Mouse (Mus musculus) right cerebral cortex, postnatal 25 days (tissue): Measurements from ENCODE around the gene Hist2h2ab.
"Not testable (repeated sequence)": the region's sequence is repeated elsewhere in the genome, so short reads cannot be mapped to it uniquely, and the experiment has no call there.

Source experiments
- DNase-seq: peaks from one replicate; pipeline ENCODE4 v3.0.0; 2022

The Hist2h2ab gene

GRCm38 (mm10) chr3:96262979-96263550 is 43.4 kb downstream of the Hist2h2ab start, which contains the start of gene Hist2h4:
Hist2h4 (minus strand) TSS chr3:96263311.
- DNase-seq = peak; percentile 95

DNA sequence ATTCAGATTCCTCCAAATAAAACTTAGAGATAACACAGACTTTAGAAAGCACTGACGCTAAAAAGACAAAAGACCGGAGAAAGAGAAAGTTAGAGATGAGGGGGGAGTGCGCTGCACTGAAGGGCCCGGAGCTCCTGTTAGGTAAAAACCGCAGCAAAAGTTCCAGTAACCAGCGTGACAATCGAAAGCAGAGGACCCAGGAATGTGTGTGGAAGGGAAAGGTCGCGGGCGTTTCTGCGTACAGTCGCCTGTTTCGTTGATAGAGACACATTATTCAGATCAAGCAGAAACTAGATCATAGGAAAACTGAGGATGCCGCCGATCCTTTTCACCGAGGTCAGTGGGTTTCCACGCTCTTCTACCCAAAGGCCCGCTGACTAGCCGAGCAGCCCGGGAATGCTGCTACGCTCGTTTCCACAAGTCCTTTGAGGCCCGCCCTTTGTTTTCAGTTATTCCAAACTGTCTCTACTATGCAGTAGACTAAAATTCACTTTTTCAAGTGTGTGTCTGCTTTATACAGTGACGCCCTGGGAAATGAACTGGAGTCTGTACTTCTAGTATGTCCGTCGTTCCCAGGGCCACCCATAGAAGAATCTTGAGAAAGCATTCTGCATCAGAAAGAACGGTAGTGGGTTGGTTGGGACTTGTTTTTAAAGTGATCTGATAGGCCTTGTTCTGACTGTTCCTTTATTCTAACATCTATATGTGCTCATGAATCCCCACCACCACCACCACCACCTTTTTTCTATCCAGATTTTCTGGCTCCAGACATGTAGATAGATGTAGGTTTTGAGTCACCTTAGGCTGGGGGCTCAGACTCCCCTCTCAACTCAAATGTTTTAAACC is 44.1 kb downstream of the Hist2h2ab start:
- DNase-seq = peak; percentile 55

DNA sequence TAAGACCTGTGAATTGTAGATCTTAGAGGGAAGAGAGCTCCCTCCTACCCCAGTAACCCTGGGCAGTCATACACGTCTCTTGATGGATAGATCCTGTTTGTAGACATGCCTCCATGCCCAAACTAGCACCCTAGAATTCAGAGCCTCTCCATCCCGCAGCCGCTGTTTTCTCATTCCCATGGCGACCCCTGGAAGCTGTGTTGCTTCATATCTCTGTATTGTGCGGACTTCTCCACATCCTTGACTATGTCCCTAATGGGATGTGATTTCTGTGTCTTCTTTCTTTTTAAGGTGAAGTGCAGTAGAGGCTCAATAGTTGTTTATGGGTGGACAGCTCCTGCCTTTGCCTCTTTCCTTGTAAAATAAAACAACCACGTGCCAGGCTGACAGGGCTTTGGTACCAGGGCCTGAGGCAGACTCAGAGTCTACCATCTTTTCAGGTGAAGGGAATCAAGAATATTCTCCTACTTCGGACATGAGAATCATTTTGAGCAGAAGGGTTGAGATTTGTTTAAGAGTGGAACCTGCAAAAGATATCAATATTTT is 44.8 kb downstream of the Hist2h2ab start:
- DNase-seq = no peak

GRCm38 (mm10) chr3:96266132-96266710 is 46.6 kb downstream of the Hist2h2ab start:
- no peak for DNase-seq

DNA sequence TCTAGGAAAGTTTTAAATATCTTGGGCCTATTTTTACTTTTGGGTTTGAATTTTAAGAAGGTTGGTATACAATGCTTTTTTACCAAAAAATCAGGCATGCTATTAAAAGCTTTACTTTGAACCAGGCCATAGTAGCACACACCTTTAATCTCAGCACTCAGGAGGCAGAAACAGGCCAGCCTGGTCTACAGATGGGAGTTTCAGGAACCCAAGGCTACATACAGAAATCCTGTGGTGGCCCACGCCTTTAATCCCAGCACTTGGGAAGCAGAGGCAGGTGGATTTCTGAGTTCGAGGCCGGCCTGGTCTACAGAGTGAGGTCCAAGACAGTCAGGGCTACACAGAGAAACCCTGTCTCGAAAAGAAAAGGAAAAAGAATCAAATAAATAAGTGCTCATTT is 47.9 kb downstream of the Hist2h2ab start:
- no peak for DNase-seq

DNA sequence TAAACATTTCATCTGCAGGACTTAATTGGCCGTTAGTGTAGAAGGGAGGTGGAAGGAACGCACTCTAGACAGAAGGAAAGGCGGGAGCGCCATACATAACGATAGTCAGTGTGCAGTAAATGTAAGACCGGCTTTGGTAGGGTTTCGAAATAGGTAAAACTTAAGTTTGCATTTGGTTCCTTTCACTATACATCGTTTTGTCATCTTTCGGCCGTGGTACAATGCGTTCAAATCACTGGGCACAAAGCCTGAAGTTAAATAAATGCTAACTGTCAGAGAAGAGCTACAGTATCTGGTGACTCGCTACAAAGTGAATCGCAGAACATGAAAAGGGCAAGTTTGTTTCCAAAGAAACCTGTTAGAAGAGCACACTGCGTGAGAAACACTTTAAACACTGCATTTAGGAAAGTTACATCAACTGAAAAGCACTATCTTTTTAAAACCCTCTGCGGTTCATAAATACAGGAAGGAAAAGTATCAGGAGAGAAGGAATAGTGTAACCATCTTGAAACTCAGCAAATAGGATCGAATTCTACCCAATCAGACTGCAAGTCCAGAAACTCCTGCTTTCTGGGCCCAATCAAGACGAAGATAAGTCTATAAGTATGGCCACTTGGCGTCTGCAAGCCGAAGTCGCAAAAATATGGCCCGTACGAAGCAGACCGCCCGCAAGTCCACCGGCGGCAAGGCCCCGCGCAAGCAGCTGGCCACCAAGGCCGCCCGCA is 48.5 kb downstream of the Hist2h2ab start, which contains the start of gene Hist2h3b:
Gene Hist2h3b (plus strand): TSS at position 604 of the 725 bp plus-strand sequence.
- DNase-seq = peak; percentile 80

GRCm38 (mm10) chr3:96268776-96269378 is 49.2 kb downstream of the Hist2h2ab start:
- not testable (repeated sequence) for DNase-seq
